Comparison of ENCODE assay signal across 35 mouse cellular contexts in the genomic region with DNA sequence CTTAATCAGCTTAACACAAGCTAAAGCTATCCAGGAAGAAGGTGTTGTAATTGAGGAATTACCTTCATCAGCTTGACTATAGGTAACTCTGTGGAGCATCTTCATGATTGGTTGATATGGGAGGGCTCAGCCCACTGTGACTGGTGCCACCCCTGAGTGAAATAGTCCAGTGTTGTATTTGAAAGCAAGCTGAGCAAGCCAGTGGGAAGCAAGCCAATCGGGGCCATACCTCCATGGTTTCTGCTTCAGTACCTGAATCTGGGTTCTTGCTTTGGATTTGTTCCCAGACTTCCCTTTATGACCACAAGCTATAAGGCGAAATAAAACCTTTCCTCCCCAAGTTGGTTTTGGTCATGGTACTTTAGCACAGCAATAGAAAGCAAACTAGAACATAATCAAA.
"Had no signal": no experiment of that assay in that cellular context is flagged by ENCODE, and none has a peak within 500 bp of the region (broad histone marks: within the 10 kb centered on the region; RNA-seq: fewer than 3 reads in every experiment).

No protein-coding gene starts in this region.

- H3K4me1 ChIP-seq: heart, embryonic 12.5 days; heart, embryonic 15.5 days; hindbrain, embryonic 10.5 days; hindbrain, embryonic 12.5 days; hindbrain, embryonic 15.5 days; intestine, embryonic 15.5 days; kidney, embryonic 15.5 days had no signal

- ATAC-seq: hindbrain, embryonic 16.5 days; hindbrain, postnatal 0 days; inflammation-experienced regulatory T-cells, adult 6 months; intestine, embryonic 15.5 days; intestine, embryonic 16.5 days; intestine, postnatal 0 days had no signal

- H3K36me3 ChIP-seq: heart, embryonic 10.5 days; heart, embryonic 12.5 days; heart, embryonic 13.5 days; heart, embryonic 15.5 days; hindbrain, embryonic 10.5 days; hindbrain, embryonic 12.5 days; hindbrain, embryonic 13.5 days; hindbrain, embryonic 15.5 days; intestine, embryonic 15.5 days; kidney, embryonic 15.5 days had no signal

- H3K27me3 ChIP-seq: heart, embryonic 12.5 days; heart, embryonic 13.5 days; heart, embryonic 15.5 days; hindbrain, embryonic 12.5 days; hindbrain, embryonic 13.5 days; hindbrain, embryonic 15.5 days; intestine, embryonic 15.5 days; kidney, embryonic 15.5 days had no signal

- DNase-seq: heart, postnatal 14 days; heart, postnatal 36 days; heart, postnatal 4 days; kidney, adult 11 months; kidney, adult 18-20 months; kidney, adult 2 months; kidney, adult 8-10 months; kidney, adult 9 months; kidney, postnatal 10 days; kidney, postnatal 14 days; kidney, postnatal 25 days; kidney, postnatal 36 days; kidney, postnatal 4 days; layer of hippocampus, adult 9-11 months; layer of hippocampus, postnatal 36 days had no signal

- H3K4me3 ChIP-seq: heart, embryonic 10.5 days; heart, embryonic 12.5 days; heart, embryonic 13.5 days; heart, embryonic 15.5 days; hindbrain, embryonic 10.5 days; hindbrain, embryonic 12.5 days; hindbrain, embryonic 13.5 days; hindbrain, embryonic 15.5 days; intestine, embryonic 15.5 days; kidney, embryonic 15.5 days; layer of hippocampus, adult 2 months; left cerebral cortex, adult 2 months had no signal

- H3K9ac ChIP-seq: heart, embryonic 12.5 days; heart, embryonic 13.5 days; heart, embryonic 15.5 days; hindbrain, embryonic 12.5 days; hindbrain, embryonic 13.5 days; hindbrain, embryonic 14.5 days; hindbrain, embryonic 15.5 days; intestine, embryonic 15.5 days; kidney, embryonic 15.5 days had no signal

- H3K4me2 ChIP-seq: heart, embryonic 11.5 days; heart, embryonic 12.5 days; heart, embryonic 13.5 days; heart, embryonic 15.5 days; hindbrain, embryonic 12.5 days; hindbrain, embryonic 13.5 days; hindbrain, embryonic 14.5 days; hindbrain, embryonic 15.5 days; intestine, embryonic 15.5 days; kidney, embryonic 15.5 days had no signal

- H3K27ac ChIP-seq: heart, embryonic 10.5 days; heart, embryonic 13.5 days; heart, embryonic 15.5 days; hindbrain, embryonic 10.5 days; hindbrain, embryonic 12.5 days; hindbrain, embryonic 13.5 days; hindbrain, embryonic 14.5 days; hindbrain, embryonic 15.5 days; hindbrain, postnatal 0 days; intestine, embryonic 15.5 days; kidney, embryonic 15.5 days; kidney, postnatal 0 days; layer of hippocampus, adult 2 months; left cerebral cortex, adult 2 months had no signal

- H3K9me3 ChIP-seq: heart, embryonic 10.5 days; heart, embryonic 12.5 days; heart, embryonic 13.5 days; heart, embryonic 15.5 days; hindbrain, embryonic 10.5 days; hindbrain, embryonic 12.5 days; hindbrain, embryonic 13.5 days; hindbrain, embryonic 15.5 days; intestine, embryonic 15.5 days; kidney, embryonic 15.5 days had no signal
